Mouse (Mus musculus) midbrain, embryonic 14.5 days (tissue): ENCODE measurements around the gene App. TPM values are rescaled to one million over a fixed set of nuclear protein-coding genes. Genes with fewer than 3 reads are reported as not detected.

Source experiments
- ATAC-seq: fragments of 200-750 bp; cut with Nextera tagmentation; 2 replicates; pipeline ENCODE4 v1.8.0; 2017; ENCODE audit warnings: moderate number of reproducible peaks, moderate library complexity; ENCODE audit not compliant: low FRiP score, low TSS enrichment
- DNase-seq: peaks from one replicate; pipeline ENCODE4 v3.0.0-alpha.2; 2015
- H3K27ac ChIP-seq: fragments of 300-500 bp; sonication (generic); replicated peaks from 2 replicates; pipeline ENCODE4 v1.5.1; 2014; ENCODE audit warnings: mild to moderate bottlenecking, low read depth, low read length, moderate library complexity
- H3K27me3 ChIP-seq: fragments of 300-500 bp; sonication (generic); 2 replicates; pipeline ENCODE4 v1.6.1; 2014; ENCODE audit warnings: low read length, control low read depth, mixed read lengths; ENCODE audit not compliant: control insufficient read depth, insufficient read depth
- H3K36me3 ChIP-seq: fragments of 300-500 bp; sonication (generic); 2 replicates; pipeline ENCODE4 v1.6.1; 2014; ENCODE audit warnings: low read length, control low read depth; ENCODE audit not compliant: control insufficient read depth, insufficient read depth
- H3K4me1 ChIP-seq: fragments of 300-500 bp; sonication (generic); 2 replicates; pipeline ENCODE4 v1.6.1; 2014; ENCODE audit warnings: mild to moderate bottlenecking, antibody characterized with exemption, low read length, control low read depth; ENCODE audit not compliant: control insufficient read depth, insufficient read depth
- H3K4me2 ChIP-seq: fragments of 300-500 bp; sonication (generic); 2 replicates; pipeline ENCODE4 v1.6.1; 2014; ENCODE audit warnings: mild to moderate bottlenecking, low read length, moderate library complexity
- H3K4me3 ChIP-seq: fragments of 300-500 bp; sonication (generic); replicated peaks from 2 replicates; pipeline ENCODE4 v1.5.1; 2014; ENCODE audit warnings: low read depth, low read length
- H3K9ac ChIP-seq: fragments of 300-500 bp; sonication (generic); replicated peaks from 2 replicates; pipeline ENCODE4 v1.6.1; 2014; ENCODE audit warnings: mild to moderate bottlenecking, low read length, moderate library complexity
- H3K9me3 ChIP-seq: fragments of 300-500 bp; sonication (generic); 2 replicates; pipeline ENCODE4 v1.6.1; 2016; ENCODE audit warnings: low read length, control low read depth, mixed read lengths; ENCODE audit not compliant: control insufficient read depth
- WGBS: fragments of 180-500 bp; shearing (Covaris S2); extraction: QIAGEN DNeasy Blood & Tissue Kit; methylation state at CpG from one replicate; pipeline ENCODE4 v1.1.7; 2014; 5-methylcytosine and 5-hydroxymethylcytosine counted together
- polyA plus RNA-seq: library from polyadenylated mRNA; unstranded; fragments of >200 nt; fragmentation: Nextera tagmentation; extraction: Ambion mirVana; gene quantifications from 2 replicates; pipeline ENCODE4 v1.2.1, GENCODE M21; 2014

Gene App
- polyA plus RNA-seq, 1 experiment from 2014 or later, result 339 TPM

DNA sequence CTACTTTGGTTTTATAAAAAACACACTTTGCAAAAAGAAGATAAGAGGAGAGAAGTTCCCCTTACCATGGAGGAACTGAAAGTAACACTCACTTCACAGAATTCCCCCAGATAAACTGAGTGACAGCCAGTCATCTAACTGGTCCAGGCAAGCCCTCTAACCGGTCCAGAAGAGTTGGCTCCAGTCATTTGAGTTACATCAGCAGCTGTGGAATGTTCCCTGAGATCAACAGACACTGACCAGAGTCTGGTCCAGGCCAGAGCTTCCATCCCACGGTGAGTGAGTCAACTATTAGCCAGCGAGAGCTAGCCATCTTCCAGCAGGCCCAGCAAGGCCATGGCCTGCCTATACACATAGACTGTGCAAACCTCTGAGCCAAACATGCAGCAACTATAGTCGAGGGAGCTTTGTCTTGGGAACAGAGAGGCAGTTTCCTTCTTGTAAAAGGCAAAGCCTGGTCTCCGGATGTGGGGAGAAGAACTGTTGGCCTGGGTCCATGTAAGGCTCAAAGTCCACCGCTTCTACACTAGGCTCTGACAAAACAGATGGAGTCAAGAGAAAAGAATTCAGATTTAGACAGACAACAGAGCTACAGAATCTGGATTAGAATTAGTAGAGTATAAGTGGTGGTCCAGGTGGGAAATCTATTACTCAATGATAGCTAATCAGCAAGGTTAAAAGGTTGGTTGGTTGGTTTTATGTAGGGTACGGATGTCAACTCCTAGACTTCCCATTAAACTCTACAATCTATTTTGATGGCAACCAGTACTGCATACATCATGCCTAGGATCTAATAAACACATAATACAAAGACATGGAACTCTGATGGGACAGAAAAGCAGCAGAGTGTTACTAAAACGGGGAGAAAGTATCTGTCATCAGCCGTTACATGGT is 24.7 kb downstream of the App start:
- H3K4me2 ChIP-seq, result no peak overlapping the region
- H3K4me1 ChIP-seq, result peaks cover 23% of the 10 kb centered on the region
- no peak overlapping the region for H3K4me3 ChIP-seq
- H3K36me3 ChIP-seq, result peaks cover 3% of the 10 kb centered on the region; the same call in 1 of the 2 replicates
- no peaks in the 10 kb centered on the region for H3K27me3 ChIP-seq
- H3K27ac ChIP-seq, result no peak overlapping the region
- ATAC-seq (no peak), DNase-seq (no peak)
- no peak overlapping the region for H3K9ac ChIP-seq
- no peaks in the 10 kb centered on the region for H3K9me3 ChIP-seq
- WGBS, result 67% methylated on average over 9 of the region's 9 CpGs

GRCm38 (mm10) chr16:85147440-85147839 is 26.1 kb downstream of the App start:
- DNase-seq, result no peak
- no peak overlapping the region for H3K27ac ChIP-seq
- H3K9me3 ChIP-seq, result no peaks in the 10 kb centered on the region
- no peak overlapping the region for H3K9ac ChIP-seq
- no peak overlapping the region for H3K4me2 ChIP-seq
- 93% methylated on average over 4 of the region's 4 CpGs for WGBS
- ATAC-seq, result no peak
- peaks cover 22% of the 10 kb centered on the region for H3K4me1 ChIP-seq
- no peaks in the 10 kb centered on the region for H3K27me3 ChIP-seq
- H3K4me3 ChIP-seq, result no peak overlapping the region
- peaks cover 3% of the 10 kb centered on the region; the same call in 1 of the 2 replicates for H3K36me3 ChIP-seq

DNA sequence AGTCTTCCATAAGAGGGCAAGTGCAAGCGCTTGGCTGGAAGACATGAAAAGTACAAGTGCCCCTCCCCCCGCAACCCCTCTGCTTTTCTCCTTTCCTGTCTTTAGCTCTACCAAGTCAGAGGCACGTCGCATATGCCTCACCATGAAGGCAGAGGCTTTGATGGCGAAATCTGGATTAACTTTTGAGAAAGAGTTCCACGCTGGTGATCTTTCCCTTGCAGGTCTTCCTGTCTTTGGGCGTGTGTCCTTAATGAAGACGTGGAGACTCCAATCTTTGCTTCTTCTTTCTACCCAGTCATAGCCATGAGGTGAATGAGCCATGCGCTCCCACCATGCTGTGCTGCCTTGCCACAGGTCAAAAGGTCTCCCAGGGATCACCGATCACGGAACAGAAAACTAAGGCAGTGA is 27.8 kb downstream of the App start:
- ATAC-seq, result 0 out of 2 replicates have a peak, but pooled peaks have one; percentile 13
- no peaks in the 10 kb centered on the region for H3K9me3 ChIP-seq
- 18% methylated on average over 11 of the region's 11 CpGs for WGBS

DNA sequence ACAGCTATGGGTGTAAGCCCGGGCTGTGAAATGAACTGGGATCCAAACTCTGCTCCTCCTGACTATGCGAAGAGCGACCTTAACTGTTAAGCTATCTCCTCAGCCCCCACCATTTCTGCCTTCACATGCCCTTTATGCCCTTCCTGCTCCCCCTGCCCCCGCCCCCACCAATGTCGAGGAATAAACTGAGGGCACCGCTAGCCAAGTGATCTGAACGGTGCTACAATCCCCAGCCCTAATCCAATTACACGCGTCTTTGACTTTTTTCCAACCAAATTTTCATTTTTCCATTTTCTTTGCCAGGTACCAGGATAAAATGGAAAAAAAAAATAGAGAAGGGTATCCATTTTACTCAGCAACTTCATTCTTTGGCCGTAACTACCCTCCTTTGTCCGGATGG is 28.2 kb downstream of the App start:
- H3K4me1 ChIP-seq, result peaks cover 14% of the 10 kb centered on the region
- no peak overlapping the region for H3K27ac ChIP-seq
- no peak overlapping the region for H3K9ac ChIP-seq
- H3K9me3 ChIP-seq, result no peaks in the 10 kb centered on the region
- no peaks in the 10 kb centered on the region for H3K27me3 ChIP-seq
- 21% methylated on average over 11 of the region's 11 CpGs for WGBS
- ATAC-seq (peak; percentile 36; the same call in 1 of the 2 replicates), DNase-seq (no peak)
- H3K36me3 ChIP-seq, result peaks cover 3% of the 10 kb centered on the region; the same call in 1 of the 2 replicates
- no peak overlapping the region for H3K4me3 ChIP-seq
- no peak overlapping the region; the same call in 1 of the 2 replicates for H3K4me2 ChIP-seq

More for the DNA sequence above, 27.8 kb downstream of the App start:
- Histone ChIP-seq H3K36me3 (peaks cover 3% of the 10 kb centered on the region; the same call in 1 of the 2 replicates), H3K4me2 (no peak overlapping the region; the same call in 1 of the 2 replicates), H3K4me3 (no peak overlapping the region), H3K27me3 (no peaks in the 10 kb centered on the region), H3K27ac (no peak overlapping the region), H3K4me1 (peaks cover 14% of the 10 kb centered on the region), H3K9ac (no peak overlapping the region)
- peak; percentile 55 for DNase-seq

GRCm38 (mm10) chr16:85144401-85144800 is 29.2 kb downstream of the App start:
- Histone ChIP-seq H3K4me1 (peaks cover 16% of the 10 kb centered on the region), H3K36me3 (peaks cover 3% of the 10 kb centered on the region; the same call in 1 of the 2 replicates), H3K9me3 (no peaks in the 10 kb centered on the region), H3K9ac (no peak overlapping the region), H3K27ac (no peak overlapping the region), H3K4me2 (no peak overlapping the region), H3K4me3 (no peak overlapping the region), H3K27me3 (no peaks in the 10 kb centered on the region)
- DNase-seq, result no peak
- no peak for ATAC-seq
- 70% methylated on average over 6 of the region's 6 CpGs for WGBS

DNA sequence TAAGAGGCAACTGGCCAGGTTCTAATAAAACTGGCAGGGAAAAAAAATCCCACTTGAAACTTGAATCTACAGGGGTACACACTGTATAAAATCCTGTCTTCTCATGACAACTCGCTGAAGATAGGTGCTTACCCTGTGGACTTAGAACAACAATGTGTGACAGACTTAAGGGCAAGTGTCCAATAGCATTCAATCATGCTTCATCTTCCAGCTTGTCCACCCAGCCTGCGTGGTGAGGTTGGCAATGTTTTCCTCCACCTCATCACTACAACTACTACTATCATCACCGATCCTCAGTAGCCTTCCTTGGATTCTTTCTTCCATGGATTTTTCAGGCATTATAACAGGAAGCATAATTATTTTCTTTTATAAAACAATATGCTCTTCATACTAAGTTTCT is 29.7 kb downstream of the App start:
- WGBS, result 86% methylated on average over 3 of the region's 3 CpGs
- Histone ChIP-seq H3K27me3 (no peaks in the 10 kb centered on the region), H3K9me3 (no peaks in the 10 kb centered on the region), H3K4me2 (no peak overlapping the region), H3K9ac (no peak overlapping the region), H3K4me1 (peaks cover 16% of the 10 kb centered on the region), H3K27ac (no peak overlapping the region), H3K36me3 (peaks cover 3% of the 10 kb centered on the region; the same call in 1 of the 2 replicates), H3K4me3 (no peak overlapping the region)
- DNase-seq (no peak), ATAC-seq (no peak)

DNA sequence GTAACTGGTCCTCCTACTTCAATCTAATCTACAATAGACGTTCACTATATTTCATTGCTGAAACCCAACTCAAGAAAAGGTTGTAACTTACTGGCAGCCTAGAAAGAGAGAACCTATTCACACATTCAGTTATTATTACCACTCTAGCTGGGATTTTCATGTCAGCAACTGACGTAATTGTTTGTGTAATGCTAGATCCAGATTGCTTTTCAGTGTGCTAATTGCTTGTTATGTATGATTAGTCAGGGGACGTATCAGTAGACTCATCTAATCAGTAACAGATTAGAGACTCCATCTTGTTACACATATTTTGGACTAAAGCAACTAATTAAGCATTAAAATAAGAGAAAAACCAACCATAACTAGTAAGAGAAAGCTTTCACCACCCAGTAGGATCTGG is 30.4 kb downstream of the App start:
- Histone ChIP-seq H3K27ac (no peak overlapping the region), H3K4me3 (no peak overlapping the region), H3K4me2 (no peak overlapping the region), H3K4me1 (peaks cover 16% of the 10 kb centered on the region), H3K36me3 (no peaks in the 10 kb centered on the region), H3K27me3 (no peaks in the 10 kb centered on the region), H3K9ac (no peak overlapping the region), H3K9me3 (no peaks in the 10 kb centered on the region)
- ATAC-seq, result no peak
- 79% methylated on average over 3 of the region's 3 CpGs for WGBS
- no peak for DNase-seq

DNA sequence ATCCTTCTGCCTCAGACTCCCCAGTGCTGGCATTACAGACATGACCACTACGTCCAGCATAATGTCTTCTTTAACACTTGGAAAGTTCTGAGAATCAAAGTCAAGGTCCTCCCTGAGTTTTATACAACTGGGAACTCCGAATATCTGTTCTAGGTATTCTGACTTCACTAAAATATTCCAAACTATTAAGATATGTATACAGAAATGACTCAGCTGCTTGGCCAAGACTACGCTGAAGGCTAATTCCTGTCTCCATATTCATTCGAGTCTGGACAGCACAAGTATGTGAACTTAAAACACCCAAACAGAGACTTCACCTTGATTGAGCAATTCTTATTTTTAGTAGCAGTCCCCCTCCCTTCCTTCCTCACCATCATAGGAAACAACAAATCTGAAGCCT is 32.2 kb downstream of the App start:
- Histone ChIP-seq H3K27ac (no peak overlapping the region), H3K9ac (no peak overlapping the region), H3K4me2 (no peak overlapping the region), H3K27me3 (no peaks in the 10 kb centered on the region), H3K4me3 (no peak overlapping the region), H3K36me3 (no peaks in the 10 kb centered on the region), H3K4me1 (peaks cover 16% of the 10 kb centered on the region), H3K9me3 (no peaks in the 10 kb centered on the region)
- DNase-seq, result no peak
- no peak for ATAC-seq
- 95% methylated on average over 4 of the region's 4 CpGs for WGBS
